Mouse (Mus musculus) CH12.LX (cell line): ENCODE data around the gene Tex35. TPM values are rescaled to one million over a fixed set of nuclear protein-coding genes. Genes with fewer than 3 reads are reported as not detected.

Experiments
- DNase-seq: peaks from one replicate; pipeline ENCODE4 v3.0.0-alpha.2; 2013; ENCODE audit errors: extremely low read depth
- H3K27ac ChIP-seq: 2 replicates; pipeline ENCODE4 v1.5.1; 2012; ENCODE audit warnings: low read depth, mild to moderate bottlenecking, control low read depth, moderate library complexity; ENCODE audit not compliant: insufficient read depth
- H3K27me3 ChIP-seq: replicated peaks from 2 replicates; pipeline ENCODE3; 2012; ENCODE audit warnings: inconsistent platforms
- H3K36me3 ChIP-seq, 2 experiments: replicated peaks in 1 of 2; 2 replicates each; pipeline versions ENCODE3 to v1.6.1; 2012; ENCODE audit warnings: inconsistent platforms in 1 of 2, low read length in 1 of 2, mild to moderate bottlenecking in 1 of 2, mixed read lengths in 1 of 2, moderate library complexity in 1 of 2; ENCODE audit not compliant: control insufficient read depth in 1 of 2, insufficient read depth in 1 of 2
- H3K4me1 ChIP-seq, 2 experiments: 2 replicates each; pipeline ENCODE4 v1.6.1; 2012; ENCODE audit warnings: inconsistent platforms in 1 of 2, moderate library complexity in 1 of 2; ENCODE audit not compliant: insufficient read depth in 2 of 2, control insufficient read depth in 1 of 2
- H3K4me2 ChIP-seq: 2 replicates; pipeline ENCODE4 v1.6.1; 2012; ENCODE audit warnings: low read depth, mild to moderate bottlenecking, control low read depth; ENCODE audit not compliant: poor library complexity, insufficient read depth, severe bottlenecking
- H3K4me3 ChIP-seq, 3 experiments: fragments of 150-350 bp in 1 of 3; sonication (generic) in 1 of 3; replicated peaks in 1 of 3; 2 replicates each; pipeline versions ENCODE3 to v1.5.1; 2011 to 2012; ENCODE audit warnings: low read depth in 2 of 3, low read length in 2 of 3, mild to moderate bottlenecking in 2 of 3, moderate library complexity in 2 of 3, control low read depth in 1 of 3, improper control_type of control experiment in 1 of 3, inconsistent platforms in 1 of 3, mixed read lengths in 1 of 3; ENCODE audit not compliant: poor library complexity in 1 of 3
- H3K79me2 ChIP-seq: replicated peaks from 2 replicates; pipeline ENCODE4 v1.6.1; 2012; ENCODE audit warnings: mild to moderate bottlenecking, moderate library complexity; ENCODE audit not compliant: control insufficient read depth, poor library complexity, insufficient read depth, severe bottlenecking; ENCODE audit errors: extremely low read depth
- H3K9ac ChIP-seq: 2 replicates; pipeline ENCODE4 v1.6.1; 2012; ENCODE audit warnings: low read depth, mild to moderate bottlenecking, control low read depth, moderate library complexity; ENCODE audit not compliant: insufficient read depth
- H3K9me3 ChIP-seq: replicated peaks from 2 replicates; pipeline ENCODE3; 2012; ENCODE audit warnings: low read length, inconsistent platforms, mixed read lengths
- BHLHE40 ChIP-seq: IDR thresholded peaks from 2 replicates; pipeline ENCODE4 v1.6.1; 2011; ENCODE audit warnings: mild to moderate bottlenecking, low read depth, low read length, improper control_type of control experiment
- CHD1 ChIP-seq: IDR thresholded peaks from 2 replicates; pipeline ENCODE4 v1.6.1; 2012; ENCODE audit warnings: low read depth, low read length, improper control_type of control experiment, inconsistent platforms
- CHD2 ChIP-seq: IDR thresholded peaks from 2 replicates; pipeline ENCODE4 v1.6.1; 2011; ENCODE audit warnings: low read length, improper control_type of control experiment
- CTCF ChIP-seq, 2 experiments: IDR thresholded peaks in 1 of 2; conservative IDR thresholded peaks in 1 of 2; 2 replicates each; pipeline ENCODE4 v1.5.1; 2011 to 2012; ENCODE audit warnings: low read depth in 2 of 2, low read length in 2 of 2, improper control_type of control experiment in 1 of 2, inconsistent platforms in 1 of 2, mild to moderate bottlenecking in 1 of 2, moderate library complexity in 1 of 2
- E2F4 ChIP-seq: IDR thresholded peaks from 2 replicates; pipeline ENCODE4 v1.6.1; 2011; ENCODE audit warnings: low read depth, low read length, improper control_type of control experiment; ENCODE audit not compliant: insufficient replicate concordance
- EP300 ChIP-seq: IDR thresholded peaks from 2 replicates; pipeline ENCODE4 v1.6.1; 2011; ENCODE audit warnings: low read length, improper control_type of control experiment
- ETS1 ChIP-seq: conservative IDR thresholded peaks from 2 replicates; pipeline ENCODE4 v1.6.1; 2012; ENCODE audit warnings: low read depth, mild to moderate bottlenecking, inconsistent platforms, low read length, improper control_type of control experiment, moderate library complexity
- HCFC1 ChIP-seq: IDR thresholded peaks from 2 replicates; pipeline ENCODE4 v1.6.1; 2012; ENCODE audit warnings: low read depth, mild to moderate bottlenecking, inconsistent platforms, low read length, improper control_type of control experiment
- JUN ChIP-seq: IDR thresholded peaks from 2 replicates; pipeline ENCODE4 v1.6.1; 2011; ENCODE audit warnings: low read depth, mild to moderate bottlenecking, low read length, improper control_type of control experiment, moderate library complexity; ENCODE audit not compliant: insufficient read depth
- MAFK ChIP-seq: IDR thresholded peaks from 2 replicates; pipeline ENCODE4 v1.6.1; 2011; ENCODE audit warnings: low read length, improper control_type of control experiment; ENCODE audit not compliant: insufficient replicate concordance
- MXI1 ChIP-seq: IDR thresholded peaks from 2 replicates; pipeline ENCODE4 v1.6.1; 2011; ENCODE audit warnings: mild to moderate bottlenecking, low read depth, low read length, improper control_type of control experiment
- MYC ChIP-seq: IDR thresholded peaks from 2 replicates; pipeline ENCODE4 v1.6.1; 2011; ENCODE audit warnings: low read depth, mild to moderate bottlenecking, improper control_type of control experiment, low read length
- NELFE ChIP-seq: IDR thresholded peaks from 2 replicates; pipeline ENCODE4 v1.6.1; 2011; ENCODE audit warnings: low read depth, low read length, improper control_type of control experiment
- PAX5 ChIP-seq: IDR thresholded peaks from 2 replicates; pipeline ENCODE4 v1.6.1; 2012; ENCODE audit warnings: low read length, inconsistent platforms, mixed read lengths
- POLR2AphosphoS2 ChIP-seq: IDR thresholded peaks from 2 replicates; pipeline ENCODE4 v1.6.1; 2011; ENCODE audit warnings: low read depth, low read length, improper control_type of control experiment
- RAD21 ChIP-seq: IDR thresholded peaks from 2 replicates; pipeline ENCODE4 v1.6.1; 2011; ENCODE audit warnings: low read depth, mild to moderate bottlenecking, low read length, improper control_type of control experiment, moderate library complexity
- RCOR1 ChIP-seq: conservative IDR thresholded peaks from 2 replicates; pipeline ENCODE4 v1.6.1; 2012; ENCODE audit warnings: low read depth, mild to moderate bottlenecking, inconsistent platforms, low read length, improper control_type of control experiment
- TCF12 ChIP-seq: IDR thresholded peaks from 2 replicates; pipeline ENCODE4 v1.6.1; 2014; ENCODE audit warnings: low read depth, mild to moderate bottlenecking, inconsistent platforms, low read length, improper control_type of control experiment
- UBTF ChIP-seq: IDR thresholded peaks from 2 replicates; pipeline ENCODE4 v1.6.1; 2012; ENCODE audit warnings: low read depth, mild to moderate bottlenecking, inconsistent platforms, low read length, improper control_type of control experiment, moderate library complexity
- ZKSCAN1 ChIP-seq: IDR thresholded peaks from 2 replicates; pipeline ENCODE4 v1.6.1; 2012; ENCODE audit warnings: low read depth, inconsistent platforms, low read length, improper control_type of control experiment, borderline replicate concordance
- ZNF384 ChIP-seq: IDR thresholded peaks from 2 replicates; pipeline ENCODE4 v1.6.1; 2012; ENCODE audit warnings: low read depth, low read length, improper control_type of control experiment, inconsistent platforms
- dilution Hi-C: fragments of 300-500 bp; cut with MboI; formaldehyde crosslinking; loops from 2 replicates; pipeline ENCODE4 v1.14.3; 2020; ENCODE audit warnings: low sequenced_read_pairs; ENCODE audit not compliant: extremely low pct_unique_long_range_greater_than_20kb, extremely low pct_ligation_motif_present
- in situ Hi-C: fragments of 300-500 bp; cut with MboI; formaldehyde crosslinking; loops from 3 replicates; pipeline ENCODE4 v1.14.3; 2019; ENCODE audit warnings: low sequenced_read_pairs, low pct_ligation_motif_present, low pct_unique_long_range_greater_than_20kb, mixed read lengths
- polyA plus RNA-seq: library from polyadenylated mRNA; unstranded; fragments of >175 nt; gene quantifications from 2 replicates; pipeline ENCODE4 v1.2.1, GENCODE M21; 2012; ENCODE audit warnings: low read depth; ENCODE audit not compliant: insufficient read length
- total RNA-seq, 2 experiments: library from RNA; depleted of rRNA; stranded (reverse); fragments of 300-350 nt in 1 of 2; fragments of >200 nt in 1 of 2; gene quantifications; 2 replicates each; pipeline ENCODE4 v1.2.3; 2012 to 2014

The Tex35 gene
- total and polyA plus RNA-seq, 3 experiments: 0.87 to 3.3 (median 1.3) TPM

- H3K79me2 ChIP-seq: no peaks in the 10 kb centered on the region
- no peaks in the 10 kb centered on the region for H3K9me3 ChIP-seq
- no peak overlapping the region for H3K4me2 ChIP-seq
- H3K27me3 ChIP-seq: no peaks in the 10 kb centered on the region
- in situ Hi-C loops (no loop called here), dilution Hi-C loops (no loop called here)
- H3K36me3 ChIP-seq: no peaks in the 10 kb centered on the region
- no peak overlapping the region for H3K27ac ChIP-seq
- H3K4me1 ChIP-seq: no peaks in the 10 kb centered on the region
- no peak overlapping the region for H3K9ac ChIP-seq
- no peak for DNase-seq
- no peak for TF ChIP-seq RCOR1
- no peak for TF ChIP-seq CHD2
- no peak for TF ChIP-seq ZNF384
- TF ChIP-seq TCF12: no peak
- TF ChIP-seq E2F4: no peak
- TF ChIP-seq MAFK: no peak
- no peak for TF ChIP-seq ETS1
- TF ChIP-seq CHD1: no peak
- TF ChIP-seq ZKSCAN1: no peak
- no peak for TF ChIP-seq HCFC1
- no peak for TF ChIP-seq EP300
- TF ChIP-seq JUN: no peak
- no peak for TF ChIP-seq UBTF
- TF ChIP-seq NELFE: no peak
- no peak for TF ChIP-seq CTCF (conservative IDR thresholded peaks at IDR 0.05 in 1 of 2, IDR thresholded peaks at IDR 0.05 in 1 of 2; ENCODE audit: low read depth in 2 of 2, low read length in 2 of 2)
- no peak for TF ChIP-seq POLR2AphosphoS2
- H3K4me3 ChIP-seq: no peak overlapping the region
These were observed 19.7 kb upstream of the Tex35 start for GRCm38 (mm10) chr1:157128219-157128618.

GRCm38 (mm10) chr1:157123836-157124235 lies 15.4 kb upstream of the Tex35 start:
- Histone ChIP-seq H3K36me3 (no peaks in the 10 kb centered on the region), H3K4me2 (no peak overlapping the region), H3K9me3 (no peaks in the 10 kb centered on the region), H3K27me3 (no peaks in the 10 kb centered on the region), H3K4me1 (peaks cover 0 to 3% of the 10 kb centered on the region in 2 experiments; a peak in 2 of 4 replicates), H3K4me3 (no peak overlapping the region), H3K27ac (no peak overlapping the region), H3K9ac (no peak overlapping the region), H3K79me2 (no peaks in the 10 kb centered on the region)
- in situ Hi-C loops: no loop called here
- DNase-seq: no peak
- dilution Hi-C loops: no loop called here
- TF ChIP-seq PAX5: no peak
- TF ChIP-seq ETS1: no peak
- no peak for TF ChIP-seq RCOR1
- TF ChIP-seq MXI1: no peak
- no peak for TF ChIP-seq BHLHE40
- TF ChIP-seq RAD21: no peak
- TF ChIP-seq MYC: no peak
- TF ChIP-seq, all 38 proteins: peak for 0
